Mouse (Mus musculus) midbrain, embryonic 14.5 days (tissue): ENCODE data around the gene Ttc12. TPM values are rescaled to one million over a fixed set of nuclear protein-coding genes. Genes with fewer than 3 reads are reported as not detected.

Experiments used
- ATAC-seq: fragments of 200-750 bp; cut with Nextera tagmentation; 2 replicates; pipeline ENCODE4 v1.8.0; 2017; ENCODE audit warnings: moderate number of reproducible peaks, moderate library complexity; ENCODE audit not compliant: low FRiP score, low TSS enrichment
- DNase-seq: peaks from one replicate; pipeline ENCODE4 v3.0.0-alpha.2; 2015
- H3K27ac ChIP-seq: fragments of 300-500 bp; sonication (generic); replicated peaks from 2 replicates; pipeline ENCODE4 v1.5.1; 2014; ENCODE audit warnings: mild to moderate bottlenecking, low read depth, low read length, moderate library complexity
- H3K27me3 ChIP-seq: fragments of 300-500 bp; sonication (generic); 2 replicates; pipeline ENCODE4 v1.6.1; 2014; ENCODE audit warnings: low read length, control low read depth, mixed read lengths; ENCODE audit not compliant: control insufficient read depth, insufficient read depth
- H3K36me3 ChIP-seq: fragments of 300-500 bp; sonication (generic); 2 replicates; pipeline ENCODE4 v1.6.1; 2014; ENCODE audit warnings: low read length, control low read depth; ENCODE audit not compliant: control insufficient read depth, insufficient read depth
- H3K4me1 ChIP-seq: fragments of 300-500 bp; sonication (generic); 2 replicates; pipeline ENCODE4 v1.6.1; 2014; ENCODE audit warnings: mild to moderate bottlenecking, antibody characterized with exemption, low read length, control low read depth; ENCODE audit not compliant: control insufficient read depth, insufficient read depth
- H3K4me2 ChIP-seq: fragments of 300-500 bp; sonication (generic); 2 replicates; pipeline ENCODE4 v1.6.1; 2014; ENCODE audit warnings: mild to moderate bottlenecking, low read length, moderate library complexity
- H3K4me3 ChIP-seq: fragments of 300-500 bp; sonication (generic); replicated peaks from 2 replicates; pipeline ENCODE4 v1.5.1; 2014; ENCODE audit warnings: low read depth, low read length
- H3K9ac ChIP-seq: fragments of 300-500 bp; sonication (generic); replicated peaks from 2 replicates; pipeline ENCODE4 v1.6.1; 2014; ENCODE audit warnings: mild to moderate bottlenecking, low read length, moderate library complexity
- H3K9me3 ChIP-seq: fragments of 300-500 bp; sonication (generic); 2 replicates; pipeline ENCODE4 v1.6.1; 2016; ENCODE audit warnings: low read length, control low read depth, mixed read lengths; ENCODE audit not compliant: control insufficient read depth
- WGBS: fragments of 180-500 bp; shearing (Covaris S2); extraction: QIAGEN DNeasy Blood & Tissue Kit; methylation state at CpG from one replicate; pipeline ENCODE4 v1.1.7; 2014; 5-methylcytosine and 5-hydroxymethylcytosine counted together
- polyA plus RNA-seq: library from polyadenylated mRNA; unstranded; fragments of >200 nt; fragmentation: Nextera tagmentation; extraction: Ambion mirVana; gene quantifications from 2 replicates; pipeline ENCODE4 v1.2.1, GENCODE M21; 2014

The Ttc12 gene
- 0.94 and 1.9 TPM in 2 replicates for polyA plus RNA-seq

DNA sequence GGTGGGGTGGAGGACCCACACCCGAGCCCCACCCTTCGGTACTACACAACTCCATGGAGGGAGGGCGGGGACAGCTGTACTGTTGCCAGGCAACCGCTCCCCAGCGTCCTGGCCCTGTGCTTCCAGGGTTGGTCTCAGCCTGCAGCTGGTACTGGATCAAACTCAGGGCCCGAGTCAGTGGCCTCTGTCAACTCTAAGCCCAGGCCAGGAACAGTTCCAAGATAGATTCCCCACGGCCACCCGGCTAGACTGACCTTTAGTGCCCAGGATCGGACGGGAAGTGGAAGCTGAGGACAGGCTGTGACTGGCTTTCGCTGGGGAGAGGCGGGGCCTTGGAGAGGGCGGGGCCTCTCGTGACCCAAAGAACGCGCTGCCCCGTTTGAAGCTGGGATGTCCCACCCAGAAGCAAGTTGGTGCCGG is at the start of gene Ttc12:
Gene Ttc12 (minus strand): TSS at position 334 of the 420 bp plus-strand sequence.
- Histone ChIP-seq H3K9ac (peak within 1 kb of the TSS; percentile 44), H3K27me3 (no peaks in the 10 kb centered on the region), H3K4me2 (peak within 1 kb of the TSS; percentile 76), H3K27ac (no peak within 1 kb of the TSS), H3K4me3 (peak within 1 kb of the TSS; percentile 41), H3K4me1 (peaks cover 15% of the 10 kb centered on the region), H3K9me3 (no peaks in the 10 kb centered on the region), H3K36me3 (no peaks in the 10 kb centered on the region)
- 0% methylated on average over 18 of the region's 18 CpGs for WGBS
- ATAC-seq, result peak; percentile 79; the same call in 1 of the 2 replicates
- peak; percentile 78 for DNase-seq

DNA sequence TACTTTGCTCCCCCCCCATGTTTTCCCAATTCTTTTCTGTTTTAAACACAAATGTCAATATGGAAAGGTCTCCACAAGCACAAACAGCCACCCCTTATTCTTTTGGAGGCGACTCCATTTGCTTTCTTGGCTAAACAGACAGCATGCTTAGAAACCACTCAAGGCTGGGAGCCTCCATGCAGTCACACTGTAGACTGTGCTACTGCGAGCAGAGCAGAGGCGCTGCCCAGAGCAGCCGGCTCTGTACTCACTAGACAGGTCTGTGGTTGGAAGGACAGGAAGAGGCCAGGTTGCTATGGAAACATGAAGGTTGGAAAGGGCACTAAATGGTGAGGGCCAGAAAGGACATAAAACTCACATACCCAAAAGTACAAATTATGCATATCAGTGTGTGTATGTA is 48.9 kb upstream of the Ttc12 start:
- Histone ChIP-seq H3K36me3 (peaks cover 49% of the 10 kb centered on the region), H3K27me3 (no peaks in the 10 kb centered on the region), H3K4me3 (no peak overlapping the region), H3K4me1 (peaks cover 17% of the 10 kb centered on the region), H3K4me2 (no peak overlapping the region), H3K9ac (no peak overlapping the region), H3K9me3 (no peaks in the 10 kb centered on the region), H3K27ac (peak overlapping the region; percentile 49; the same call in 1 of the 2 replicates)
- ATAC-seq (no peak), DNase-seq (peak; percentile 45)
- WGBS, result 48% methylated on average over 4 of the region's 4 CpGs

DNA sequence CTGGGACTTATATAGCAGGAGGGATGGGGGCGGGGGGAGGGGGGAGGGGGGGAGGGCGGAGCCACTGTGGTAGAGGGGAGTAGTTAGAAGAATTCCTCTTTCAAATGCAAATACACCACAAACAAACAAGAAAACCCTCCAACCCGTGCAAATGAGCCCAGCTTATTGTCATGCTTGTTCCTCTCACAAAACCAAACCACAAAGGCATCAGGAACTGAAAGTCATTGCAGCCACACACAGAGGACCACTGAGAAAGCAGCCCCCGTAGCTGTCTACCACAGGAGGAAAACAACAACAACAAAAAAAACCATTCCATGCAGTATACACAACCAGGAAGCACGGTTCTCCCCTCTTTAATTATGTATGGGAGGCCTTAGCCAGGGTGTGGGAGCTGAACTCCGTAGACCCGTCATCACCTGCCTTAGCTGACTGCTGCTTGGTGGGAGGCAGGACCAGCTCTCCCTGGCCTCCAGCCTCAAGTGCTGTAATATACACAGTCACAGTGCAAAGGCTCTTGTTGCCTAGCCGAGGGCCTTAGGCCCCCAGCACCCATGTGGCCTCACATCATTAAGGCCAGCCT is 48.0 kb upstream of the Ttc12 start:
- H3K4me2 ChIP-seq, result no peak overlapping the region
- no peak overlapping the region for H3K4me3 ChIP-seq
- H3K9ac ChIP-seq, result peak overlapping the region; percentile 3; the same call in 1 of the 2 replicates
- DNase-seq (peak; percentile 51), ATAC-seq (peak; percentile 20; the same call in 1 of the 2 replicates)
- H3K27ac ChIP-seq, result peak overlapping the region; percentile 67
- H3K9me3 ChIP-seq, result no peaks in the 10 kb centered on the region
- peaks cover 17% of the 10 kb centered on the region for H3K4me1 ChIP-seq
- WGBS, result 7% methylated on average over 8 of the region's 8 CpGs
- H3K36me3 ChIP-seq, result peaks cover 43% of the 10 kb centered on the region
- no peaks in the 10 kb centered on the region for H3K27me3 ChIP-seq

DNA sequence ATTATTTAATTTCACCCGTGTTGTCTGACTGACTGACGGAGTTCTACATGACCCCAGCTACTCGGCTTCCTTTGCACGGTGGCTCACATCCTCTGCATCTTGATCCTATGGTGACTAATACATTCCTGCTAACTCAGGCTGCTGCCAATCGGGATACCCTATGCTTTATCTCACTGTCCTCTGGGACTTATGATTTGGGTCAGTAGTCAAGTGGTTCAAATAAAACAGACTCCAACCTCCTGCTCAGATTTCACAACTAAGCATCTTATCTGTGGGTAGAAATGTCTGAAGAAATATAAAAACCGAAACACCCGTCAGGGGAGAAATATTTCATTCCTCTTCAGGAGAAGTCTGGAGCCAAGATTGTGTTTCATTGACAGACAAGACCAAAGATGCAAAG is 47.4 kb upstream of the Ttc12 start:
- no peak for ATAC-seq
- H3K9me3 ChIP-seq, result no peaks in the 10 kb centered on the region
- H3K36me3 ChIP-seq, result peaks cover 43% of the 10 kb centered on the region
- H3K4me1 ChIP-seq, result peaks cover 17% of the 10 kb centered on the region
- WGBS, result 75% methylated on average over 7 of the region's 7 CpGs
- H3K27ac ChIP-seq, result no peak overlapping the region
- H3K27me3 ChIP-seq, result no peaks in the 10 kb centered on the region
- no peak overlapping the region for H3K4me3 ChIP-seq
- H3K4me2 ChIP-seq, result no peak overlapping the region
- no peak for DNase-seq
- no peak overlapping the region for H3K9ac ChIP-seq

DNA sequence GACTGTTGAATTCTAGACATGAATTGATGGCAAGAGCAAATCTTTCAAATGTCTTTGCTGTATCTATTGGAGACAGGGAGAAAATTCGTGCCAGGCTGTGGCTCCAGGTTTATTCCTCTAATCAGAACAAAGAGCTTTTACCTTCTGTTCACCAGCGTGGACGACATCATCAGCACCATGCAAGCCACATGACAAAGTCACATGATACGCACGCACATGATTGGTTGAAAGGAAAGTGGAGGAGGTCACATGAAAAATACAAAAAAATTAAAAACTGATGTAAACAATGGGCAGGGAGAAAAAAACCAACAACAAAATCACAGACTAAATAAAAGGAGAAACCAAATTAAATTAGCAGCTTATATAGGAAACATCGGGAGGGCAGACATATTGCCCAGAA is 45.8 kb upstream of the Ttc12 start:
- no peak for DNase-seq
- H3K36me3 ChIP-seq, result peaks cover 44% of the 10 kb centered on the region
- WGBS, result 86% methylated on average over 6 of the region's 6 CpGs
- ATAC-seq, result no peak
- peaks cover 24% of the 10 kb centered on the region for H3K4me1 ChIP-seq
- H3K27ac ChIP-seq, result no peak overlapping the region
- no peak overlapping the region for H3K9ac ChIP-seq
- H3K4me2 ChIP-seq, result no peak overlapping the region
- no peak overlapping the region for H3K4me3 ChIP-seq
- H3K9me3 ChIP-seq, result no peaks in the 10 kb centered on the region
- no peaks in the 10 kb centered on the region for H3K27me3 ChIP-seq

DNA sequence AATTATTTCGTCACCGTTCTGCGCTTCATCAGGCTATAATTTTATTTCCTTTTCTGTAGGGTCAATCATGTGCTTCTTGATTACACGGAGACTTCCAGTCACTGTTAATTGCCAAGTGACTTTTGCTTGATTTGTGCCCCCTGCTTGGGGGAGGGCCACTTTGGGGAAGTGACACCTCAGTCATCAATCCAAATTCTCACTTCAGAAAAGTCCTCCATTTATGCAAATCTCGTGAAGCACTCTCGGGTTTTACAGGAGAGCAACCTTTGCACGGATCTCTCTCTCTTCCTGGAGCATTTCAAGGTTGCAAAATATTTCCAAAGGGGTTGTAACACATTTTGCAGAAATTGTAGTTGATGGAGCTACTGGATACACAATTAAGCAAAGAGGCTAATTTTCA is 45.2 kb upstream of the Ttc12 start:
- WGBS, result 74% methylated on average over 7 of the region's 7 CpGs
- ATAC-seq, result no peak

DNA sequence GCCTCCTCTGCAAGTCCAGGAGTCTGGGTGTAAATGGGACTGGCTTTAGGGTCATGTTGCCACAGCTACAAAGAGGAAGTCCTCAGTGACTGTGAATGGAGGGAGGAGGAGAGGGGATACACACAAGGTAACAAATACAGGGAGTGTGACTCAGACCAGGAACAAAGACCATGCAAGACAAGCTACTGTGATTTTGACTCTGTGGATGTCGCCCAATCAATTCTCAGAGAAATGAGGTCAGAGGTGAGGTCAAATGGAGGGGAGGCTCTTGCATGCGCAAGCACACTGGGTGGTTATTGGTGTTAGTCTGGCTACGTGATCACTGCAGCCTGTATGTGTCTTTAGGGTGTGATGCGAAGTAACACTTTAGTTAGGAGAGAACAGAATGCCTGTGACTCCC is 44.7 kb upstream of the Ttc12 start:
- 71% methylated on average over 4 of the region's 4 CpGs for WGBS

More for the DNA sequence above, 45.2 kb upstream of the Ttc12 start:
- no peak overlapping the region for H3K4me3 ChIP-seq
- H3K9ac ChIP-seq, result no peak overlapping the region
- DNase-seq, result no peak
- H3K27ac ChIP-seq, result no peak overlapping the region
- no peaks in the 10 kb centered on the region for H3K27me3 ChIP-seq
- H3K9me3 ChIP-seq, result no peaks in the 10 kb centered on the region
- H3K36me3 ChIP-seq, result peaks cover 39% of the 10 kb centered on the region
- peaks cover 24% of the 10 kb centered on the region for H3K4me1 ChIP-seq
- no peak overlapping the region for H3K4me2 ChIP-seq

DNA sequence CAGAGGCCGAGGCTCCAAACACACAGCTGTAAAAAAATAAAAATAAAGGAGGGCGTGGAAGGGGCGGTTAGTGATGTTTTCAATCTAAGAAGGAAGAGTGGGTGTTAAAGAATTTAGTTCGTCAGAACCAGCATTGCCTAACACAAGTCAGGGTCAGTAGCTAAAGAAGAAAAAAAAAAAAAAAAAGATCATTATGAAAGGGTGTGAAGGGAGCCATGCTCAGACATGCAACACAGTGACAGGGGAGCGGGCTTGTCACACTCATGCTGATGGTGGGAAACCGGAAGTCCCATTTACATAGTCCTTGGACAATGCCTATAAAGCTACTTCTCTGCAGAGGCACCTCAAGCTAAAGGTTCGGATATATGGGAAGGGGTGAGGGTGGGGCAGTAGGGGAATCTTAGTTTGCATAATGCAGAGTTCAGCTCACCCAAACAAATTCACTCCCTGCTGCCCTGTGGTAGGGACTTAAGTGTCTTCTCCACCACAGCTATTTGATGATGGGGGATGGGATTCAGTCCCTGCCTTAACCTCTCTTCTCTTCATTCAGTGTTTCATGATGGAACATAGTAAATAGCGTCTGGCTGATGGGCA is 43.4 kb upstream of the Ttc12 start:
- Histone ChIP-seq H3K4me1 (peaks cover 17% of the 10 kb centered on the region), H3K36me3 (peaks cover 33% of the 10 kb centered on the region), H3K9me3 (no peaks in the 10 kb centered on the region), H3K4me3 (no peak overlapping the region), H3K27me3 (no peaks in the 10 kb centered on the region), H3K4me2 (no peak overlapping the region), H3K9ac (no peak overlapping the region), H3K27ac (no peak overlapping the region)
- 74% methylated on average over 8 of the region's 8 CpGs for WGBS
- no peak for DNase-seq
- no peak for ATAC-seq

More for the DNA sequence above, 44.7 kb upstream of the Ttc12 start:
- Histone ChIP-seq H3K4me1 (peaks cover 24% of the 10 kb centered on the region), H3K9me3 (no peaks in the 10 kb centered on the region), H3K27me3 (no peaks in the 10 kb centered on the region), H3K4me3 (no peak overlapping the region), H3K36me3 (peaks cover 34% of the 10 kb centered on the region), H3K4me2 (no peak overlapping the region), H3K27ac (no peak overlapping the region), H3K9ac (no peak overlapping the region)
- ATAC-seq (no peak), DNase-seq (no peak)

DNA sequence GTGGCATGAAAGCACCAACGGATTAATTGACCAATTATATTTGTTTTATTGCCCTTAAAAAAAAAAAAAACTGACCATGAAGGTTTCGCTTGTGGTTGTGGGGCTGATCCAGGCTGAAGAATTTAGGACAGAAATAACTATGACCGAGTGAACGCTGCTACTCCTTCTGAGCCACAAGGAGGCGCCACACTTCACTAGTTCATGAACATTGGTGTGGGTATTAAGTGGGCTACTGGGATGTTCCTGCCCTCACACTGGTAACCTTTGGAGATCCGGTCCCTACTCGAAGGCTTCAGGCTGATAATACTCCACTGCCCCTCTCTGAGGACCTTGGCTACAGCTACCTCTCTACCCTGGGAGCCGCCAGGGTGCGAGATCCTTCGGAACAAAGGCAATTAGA is 42.9 kb upstream of the Ttc12 start:
- Histone ChIP-seq H3K4me1 (peaks cover 12% of the 10 kb centered on the region), H3K27me3 (no peaks in the 10 kb centered on the region), H3K9me3 (no peaks in the 10 kb centered on the region), H3K36me3 (peaks cover 34% of the 10 kb centered on the region), H3K4me3 (no peak overlapping the region), H3K27ac (no peak overlapping the region), H3K9ac (no peak overlapping the region), H3K4me2 (no peak overlapping the region)
- ATAC-seq (no peak), DNase-seq (peak; percentile 78)
- 58% methylated on average over 10 of the region's 10 CpGs for WGBS
